15 mouse cellular contexts compared by ENCODE assay signal in genomic region chr7:68744616-68745015, GRCm38 (mm10).
"Had no signal": no experiment of that assay in that cellular context is flagged by ENCODE, and none has a peak within 500 bp of the region (broad histone marks: within the 10 kb centered on the region; RNA-seq: fewer than 3 reads in every experiment).

No protein-coding gene starts in this region.

- DNase-seq: kidney, adult 8-10 months; kidney, postnatal 25 days; lung, adult 2 months; lung, postnatal 36 days; right cerebral cortex, adult 18-20 months; right cerebral cortex, postnatal 25 days had no signal

- H3K9me3 ChIP-seq: limb, embryonic 10.5 days; liver, embryonic 15.5 days; midbrain, embryonic 13.5 days had no signal

- ATAC-seq: intestine, embryonic 16.5 days; lung, postnatal 0 days; midbrain, embryonic 13.5 days had no signal

- H3K27me3 ChIP-seq: liver, embryonic 15.5 days; midbrain, embryonic 13.5 days had no signal

- H3K9ac ChIP-seq: liver, embryonic 15.5 days; midbrain, embryonic 13.5 days had no signal

- H3K4me2 ChIP-seq: liver, embryonic 11.5 days; liver, embryonic 15.5 days; midbrain, embryonic 13.5 days had no signal

- H3K27ac ChIP-seq: left cerebral cortex, adult 2 months; limb, embryonic 10.5 days; liver, embryonic 15.5 days; midbrain, embryonic 13.5 days; stomach, postnatal 0 days had no signal

- H3K4me3 ChIP-seq: left cerebral cortex, adult 2 months; limb, embryonic 10.5 days; liver, embryonic 15.5 days; midbrain, embryonic 13.5 days; myocyte had no signal
